Mouse (Mus musculus): ENCODE measurements around the gene Cyth1. TPM values are rescaled to one million over a fixed set of nuclear protein-coding genes. Genes with fewer than 3 reads are reported as not detected.

Gene Cyth1
- total and polyA plus RNA-seq, 3 experiments, result 49.7 to 108 (median 79.7) TPM

- no peak overlapping the region for H3K9ac ChIP-seq (ENCODE audit: insufficient read depth, low read depth)
- H3K27ac ChIP-seq (ENCODE audit: insufficient read depth, low read depth), result no peak overlapping the region
- no peak overlapping the region for H3K4me3 ChIP-seq (replicated peaks in 1 of 3; ENCODE audit: low read depth in 2 of 3, low read length in 2 of 3, poor library complexity in 1 of 3)
- no peaks in the 10 kb centered on the region for H3K27me3 ChIP-seq (replicated peaks)
- H3K4me2 ChIP-seq (ENCODE audit: insufficient read depth, low read depth, poor library complexity, severe bottlenecking), result no peak overlapping the region
- peaks cover 0 to 3% of the 10 kb centered on the region in 2 experiments; a peak in 2 of 4 replicates for H3K4me1 ChIP-seq (ENCODE audit: control insufficient read depth in 1 of 2, insufficient read depth in 2 of 2)
- H3K79me2 ChIP-seq (replicated peaks; ENCODE audit: control insufficient read depth, extremely low read depth, insufficient read depth, poor library complexity, severe bottlenecking), result no peaks in the 10 kb centered on the region
- DNase-seq (ENCODE audit: extremely low read depth), result no peak
- in situ Hi-C loops (cut with MboI; ENCODE audit: low pct_ligation_motif_present, low pct_unique_long_range_greater_than_20kb, low sequenced_read_pairs), result no loop called here
- dilution Hi-C loops (cut with MboI; ENCODE audit: extremely low pct_ligation_motif_present, extremely low pct_unique_long_range_greater_than_20kb, low sequenced_read_pairs), result no loop called here
- no peaks in the 10 kb centered on the region for H3K9me3 ChIP-seq (replicated peaks; ENCODE audit: low read length)
- TF ChIP-seq MXI1 (IDR thresholded peaks at IDR 0.05; ENCODE audit: low read depth, low read length) (no peak), CHD1 (IDR thresholded peaks at IDR 0.05; ENCODE audit: low read depth, low read length) (no peak), HCFC1 (IDR thresholded peaks at IDR 0.05; ENCODE audit: low read depth, low read length) (no peak), ZMIZ1 (IDR thresholded peaks at IDR 0.05; ENCODE audit: low read depth, low read length) (no peak), NRF1 (IDR thresholded peaks at IDR 0.05; ENCODE audit: low read depth, low read length) (no peak), TCF12 (IDR thresholded peaks at IDR 0.05; ENCODE audit: low read depth, low read length) (no peak), IRF4 (IDR thresholded peaks at IDR 0.05; ENCODE audit: low read depth, low read length) (no peak), E2F4 (IDR thresholded peaks at IDR 0.05; ENCODE audit: insufficient replicate concordance, low read depth, low read length) (no peak), PAX5 (IDR thresholded peaks at IDR 0.05; ENCODE audit: low read length) (no peak), UBTF (IDR thresholded peaks at IDR 0.05; ENCODE audit: low read depth, low read length) (no peak), MYC (IDR thresholded peaks at IDR 0.05; ENCODE audit: low read depth, low read length) (no peak), RCOR1 (conservative IDR thresholded peaks at IDR 0.05; ENCODE audit: low read depth, low read length) (no peak), SIN3A (IDR thresholded peaks at IDR 0.05; ENCODE audit: low read length) (no peak), ETS1 (conservative IDR thresholded peaks at IDR 0.05; ENCODE audit: low read depth, low read length) (no peak), EP300 (IDR thresholded peaks at IDR 0.05; ENCODE audit: low read length) (no peak), POLR2A (IDR thresholded peaks at IDR 0.05; ENCODE audit: low read depth, low read length) (no peak), USF1 (IDR thresholded peaks at IDR 0.05; ENCODE audit: low read depth, low read length) (no peak)
- peaks cover 81 to 96% of the 10 kb centered on the region in 2 experiments for H3K36me3 ChIP-seq (replicated peaks in 1 of 2; ENCODE audit: control insufficient read depth in 1 of 2, insufficient read depth in 1 of 2, low read length in 1 of 2)
Observed at GRCm38 (mm10) chr11:118170333-118170732, 78.1 kb downstream of the Cyth1 start.

GRCm38 (mm10) chr11:118168714-118169113 lies 79.7 kb downstream of the Cyth1 start:
- H3K4me3 ChIP-seq (replicated peaks in 1 of 3; ENCODE audit: low read depth in 2 of 3, low read length in 2 of 3, poor library complexity in 1 of 3), result no peak overlapping the region
- peaks cover 87 to 98% of the 10 kb centered on the region in 2 experiments for H3K36me3 ChIP-seq (replicated peaks in 1 of 2; ENCODE audit: control insufficient read depth in 1 of 2, insufficient read depth in 1 of 2, low read length in 1 of 2)
- no peaks in the 10 kb centered on the region for H3K27me3 ChIP-seq (replicated peaks)
- dilution Hi-C loops (cut with MboI; ENCODE audit: extremely low pct_ligation_motif_present, extremely low pct_unique_long_range_greater_than_20kb, low sequenced_read_pairs) (no loop called here), in situ Hi-C loops (cut with MboI; ENCODE audit: low pct_ligation_motif_present, low pct_unique_long_range_greater_than_20kb, low sequenced_read_pairs) (no loop called here)
- H3K79me2 ChIP-seq (replicated peaks; ENCODE audit: control insufficient read depth, extremely low read depth, insufficient read depth, poor library complexity, severe bottlenecking), result no peaks in the 10 kb centered on the region
- H3K9me3 ChIP-seq (replicated peaks; ENCODE audit: low read length), result no peaks in the 10 kb centered on the region
- H3K27ac ChIP-seq (ENCODE audit: insufficient read depth, low read depth), result no peak overlapping the region
- DNase-seq (ENCODE audit: extremely low read depth), result no peak
- peaks cover 0 to 15% of the 10 kb centered on the region in 2 experiments; a peak in 2 of 4 replicates for H3K4me1 ChIP-seq (ENCODE audit: control insufficient read depth in 1 of 2, insufficient read depth in 2 of 2)
- no peak overlapping the region for H3K9ac ChIP-seq (ENCODE audit: insufficient read depth, low read depth)
- no peak overlapping the region for H3K4me2 ChIP-seq (ENCODE audit: insufficient read depth, low read depth, poor library complexity, severe bottlenecking)
- TF ChIP-seq NELFE (IDR thresholded peaks at IDR 0.05; ENCODE audit: low read depth, low read length), result no peak
- TF ChIP-seq SMC3 (IDR thresholded peaks at IDR 0.05; ENCODE audit: low read depth, low read length), result no peak
- no peak for TF ChIP-seq MXI1 (IDR thresholded peaks at IDR 0.05; ENCODE audit: low read depth, low read length)
